Mouse (Mus musculus) cerebellum, adult 8-10 months (tissue): ENCODE results near the gene Grik3.

Source experiments
- DNase-seq: peaks from one replicate; pipeline ENCODE4 v3.0.0; 2022

The Grik3 gene

DNA sequence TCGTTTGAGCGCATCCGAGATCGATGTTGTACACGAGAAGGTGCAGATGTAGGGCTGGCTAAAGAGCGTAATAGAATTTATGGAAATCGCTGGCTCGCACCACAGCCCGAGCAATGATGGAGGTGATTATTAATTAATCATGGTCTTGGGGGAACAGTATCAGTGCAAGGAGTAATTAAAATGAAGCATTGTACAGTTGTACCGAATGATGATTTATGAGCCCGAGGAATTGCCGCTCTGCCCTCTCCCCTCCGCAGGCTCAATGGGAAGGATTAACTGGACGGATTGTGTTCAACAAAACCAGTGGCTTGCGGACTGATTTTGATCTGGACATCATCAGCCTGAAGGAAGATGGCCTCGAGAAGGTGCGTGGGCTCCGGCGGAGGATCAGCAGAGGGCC is 165.5 kb downstream of the Grik3 start:
- DNase-seq = no peak

DNA sequence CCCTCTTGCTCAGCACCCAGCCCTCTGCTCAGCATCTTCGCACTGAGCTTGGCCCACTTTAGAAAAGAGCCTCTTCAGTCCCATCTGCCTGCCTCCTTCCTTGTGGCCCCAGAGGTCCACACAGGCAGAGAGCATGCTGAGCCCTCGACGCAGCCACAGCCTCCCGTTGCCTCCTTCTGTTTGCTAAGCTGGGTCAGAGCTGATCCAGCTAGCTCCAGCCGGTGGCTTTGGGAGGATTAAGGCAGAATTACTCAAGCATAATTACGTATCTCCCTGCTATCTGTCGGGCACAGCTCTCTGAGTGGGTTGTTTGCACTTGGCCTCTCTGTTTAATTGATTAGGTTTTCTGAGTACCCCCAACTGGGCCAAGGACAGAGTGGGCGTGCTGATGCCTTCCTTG is 167.9 kb downstream of the Grik3 start:
- no peak for DNase-seq

DNA sequence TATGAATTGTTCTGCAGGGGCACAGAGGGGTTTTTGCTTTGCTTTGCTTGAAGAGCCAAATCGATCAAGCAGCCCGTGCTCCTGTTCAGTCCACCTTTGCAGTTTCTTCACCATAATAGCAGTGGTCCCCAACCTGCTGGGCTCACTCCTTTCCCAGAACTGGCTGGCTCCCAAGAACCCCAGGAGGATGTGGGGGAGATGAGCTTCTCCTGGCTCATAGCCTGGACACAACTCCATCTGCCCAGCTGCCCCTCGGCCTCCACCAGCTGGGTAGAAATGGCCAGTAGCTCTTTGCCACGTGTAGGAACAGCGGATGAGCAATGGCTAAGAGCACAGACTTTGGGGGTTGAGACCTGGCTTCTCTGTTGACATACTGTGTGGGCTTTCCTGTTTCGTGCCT is 171.5 kb downstream of the Grik3 start:
- DNase-seq = no peak

DNA sequence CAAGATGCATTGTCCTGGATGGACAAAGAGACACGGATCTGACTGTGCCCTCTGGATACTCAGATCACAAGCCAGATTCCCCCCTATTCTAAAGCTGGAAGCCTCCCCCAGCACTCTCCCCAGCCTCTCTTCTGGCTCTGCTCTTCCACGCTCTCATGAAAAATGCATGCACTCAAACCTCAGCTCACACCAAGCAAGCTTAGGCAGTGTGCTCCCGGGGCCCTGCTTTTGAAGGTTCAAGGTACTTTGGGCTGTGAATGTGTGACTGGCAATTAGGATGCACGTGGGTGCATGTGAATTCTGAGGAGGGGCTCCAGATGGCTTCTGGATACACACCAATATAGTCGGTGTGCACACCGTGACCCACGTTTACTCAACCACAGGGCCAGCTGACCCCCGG is 172.8 kb downstream of the Grik3 start:
- no peak for DNase-seq

DNA sequence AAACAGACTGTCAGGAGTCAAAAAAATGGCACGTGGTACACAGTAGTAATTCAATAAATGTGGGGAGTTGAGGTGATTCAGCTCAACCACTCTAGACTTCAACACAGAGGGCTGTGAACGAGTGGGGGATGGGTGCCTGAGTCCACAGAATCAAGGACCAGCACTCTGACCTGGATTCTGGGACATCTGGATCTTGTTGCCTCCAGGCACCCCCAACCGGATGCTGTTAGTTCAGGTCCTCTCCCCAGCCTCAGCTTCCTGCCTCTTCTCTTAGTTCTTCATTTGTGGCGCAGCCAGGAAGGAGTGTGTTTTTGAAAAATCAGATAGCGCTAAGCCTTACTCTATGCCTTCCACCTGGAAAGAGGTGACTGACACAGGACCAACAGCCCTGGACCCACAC is 175.5 kb downstream of the Grik3 start:
- no peak for DNase-seq

DNA sequence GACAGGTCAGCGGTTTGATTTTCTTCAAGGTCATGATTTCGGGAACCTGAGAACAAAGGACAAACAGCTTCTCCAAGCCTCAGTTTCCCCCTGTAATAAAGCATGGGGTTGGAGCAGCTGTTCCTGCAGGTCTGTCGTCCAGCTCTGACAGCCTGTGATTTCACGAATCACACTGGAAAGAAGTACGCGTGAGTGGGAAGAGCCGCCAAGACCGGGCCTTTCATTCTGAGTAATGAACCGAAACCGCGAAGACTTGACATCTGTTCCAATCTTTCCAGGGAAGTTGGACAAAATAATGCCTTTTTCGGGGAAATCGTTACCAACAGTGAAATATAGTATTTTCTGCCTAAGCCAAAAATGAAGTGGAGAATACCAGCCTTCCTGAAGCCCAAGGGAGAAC is 191.5 kb downstream of the Grik3 start:
- no peak for DNase-seq

DNA sequence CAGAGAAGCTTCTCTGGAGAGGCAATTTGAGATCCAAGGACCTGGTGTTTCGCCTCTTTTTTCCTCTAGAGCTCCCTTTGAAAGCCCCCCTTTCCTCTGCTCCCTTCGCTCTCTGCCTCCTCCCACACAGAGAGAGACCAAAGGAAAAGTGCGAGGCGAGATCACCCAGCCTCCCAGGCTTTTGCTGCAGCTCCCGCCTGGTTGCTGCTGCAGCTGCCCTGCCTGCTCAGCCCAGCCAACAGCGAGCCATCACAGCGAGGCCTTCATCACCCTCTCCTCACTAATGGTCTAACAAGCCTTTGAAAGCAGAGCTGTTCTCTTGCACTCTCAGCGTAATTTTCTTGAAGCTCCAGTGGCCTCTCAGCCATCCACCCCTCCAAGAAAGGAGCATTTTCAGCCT is 196.6 kb downstream of the Grik3 start:
- no peak for DNase-seq

DNA sequence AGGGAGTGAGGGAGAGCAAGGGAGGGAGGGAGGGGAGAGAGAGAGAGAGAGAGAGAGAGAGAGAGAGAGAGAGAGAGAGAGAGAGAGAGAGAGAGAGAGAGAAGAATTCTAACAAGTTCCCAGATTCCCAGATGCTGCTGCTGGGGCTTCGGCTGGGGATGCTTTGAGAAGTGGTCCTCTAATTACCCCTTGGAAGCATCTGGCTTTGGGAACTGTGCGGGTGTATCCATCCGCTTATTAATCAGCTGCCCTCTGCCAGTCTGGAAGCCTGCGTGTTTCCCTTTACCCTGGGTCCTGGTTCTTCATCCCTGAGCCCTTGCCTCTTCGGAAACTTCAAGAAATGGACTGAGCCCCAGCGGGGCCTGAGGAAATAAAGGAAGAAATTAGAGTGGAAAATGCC is 204.9 kb downstream of the Grik3 start:
- DNase-seq = no peak

DNA sequence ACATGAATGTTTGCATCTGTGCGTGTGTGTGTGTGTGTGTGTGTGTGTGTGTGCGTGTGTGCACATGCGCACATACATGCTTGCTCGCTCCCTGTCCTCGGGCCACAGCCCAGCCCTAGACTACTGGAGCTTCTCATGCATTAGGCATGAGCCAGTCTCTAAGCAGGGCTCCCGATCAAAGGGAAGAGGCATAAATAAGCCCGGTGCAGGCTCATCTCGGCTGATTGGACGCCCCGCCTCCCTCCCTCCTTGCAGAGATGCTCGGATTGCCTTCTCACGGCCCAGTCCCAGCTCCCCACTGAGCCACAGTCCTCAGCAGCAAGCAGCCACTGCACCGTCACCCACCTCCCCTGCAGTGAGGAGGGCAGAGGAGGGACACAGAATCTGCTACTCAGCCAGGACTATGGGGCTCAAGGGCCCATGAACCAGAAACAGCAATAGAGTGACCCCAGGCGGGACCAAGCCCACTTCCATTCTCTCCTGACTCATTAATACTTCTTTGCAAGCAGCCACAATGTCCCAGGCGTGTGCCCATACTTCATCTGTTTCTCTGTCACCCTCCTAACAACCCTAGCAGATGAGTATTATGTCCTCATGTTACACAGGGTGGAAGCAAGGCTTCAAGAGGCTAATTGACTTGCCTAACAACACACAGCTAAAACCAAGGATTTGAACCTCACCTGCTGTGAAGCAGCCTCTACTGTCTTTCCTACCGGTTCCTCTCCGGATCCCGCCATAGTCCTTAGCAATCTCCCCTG is 205.9 kb downstream of the Grik3 start:
- no peak for DNase-seq

DNA sequence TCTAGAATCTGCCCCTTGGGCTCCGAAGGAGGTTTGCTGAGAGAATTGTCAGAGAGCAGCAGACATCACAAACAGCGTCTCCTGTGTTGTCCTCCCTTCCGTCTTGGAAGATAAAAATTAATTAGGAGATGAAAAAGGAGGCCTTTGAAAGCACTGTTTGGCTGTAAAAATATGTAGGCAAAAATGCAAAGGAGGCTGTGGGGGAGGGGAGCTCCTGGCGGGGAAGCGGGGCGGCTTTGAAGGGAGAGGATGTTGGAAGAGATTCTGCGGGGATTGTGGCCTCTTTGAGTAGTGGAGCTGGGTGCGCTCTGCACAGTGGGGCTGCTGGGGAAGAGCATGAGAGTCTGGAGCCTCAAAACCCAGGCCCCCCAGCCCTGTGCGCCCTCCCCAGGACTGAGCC is 207.1 kb downstream of the Grik3 start:
- no peak for DNase-seq

DNA sequence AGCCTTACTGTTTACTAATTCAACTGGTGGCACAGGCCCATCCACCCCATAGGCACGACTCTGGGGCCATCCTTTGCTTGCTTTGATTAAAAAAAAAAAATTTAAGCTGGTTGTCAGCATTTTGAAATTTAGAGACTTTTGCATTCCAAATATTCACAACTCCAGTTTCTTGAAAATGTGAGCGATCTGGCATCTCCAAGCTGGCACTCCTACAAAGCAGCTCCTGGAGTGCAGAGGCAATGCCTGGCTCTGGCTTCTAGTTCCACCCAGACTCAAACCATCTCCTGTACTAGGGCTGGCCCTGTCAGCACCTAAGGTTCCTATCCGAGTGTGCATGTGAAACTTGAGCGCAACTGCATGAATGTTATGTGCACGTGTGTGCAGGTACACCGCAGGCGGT is 208.6 kb downstream of the Grik3 start:
- no peak for DNase-seq

DNA sequence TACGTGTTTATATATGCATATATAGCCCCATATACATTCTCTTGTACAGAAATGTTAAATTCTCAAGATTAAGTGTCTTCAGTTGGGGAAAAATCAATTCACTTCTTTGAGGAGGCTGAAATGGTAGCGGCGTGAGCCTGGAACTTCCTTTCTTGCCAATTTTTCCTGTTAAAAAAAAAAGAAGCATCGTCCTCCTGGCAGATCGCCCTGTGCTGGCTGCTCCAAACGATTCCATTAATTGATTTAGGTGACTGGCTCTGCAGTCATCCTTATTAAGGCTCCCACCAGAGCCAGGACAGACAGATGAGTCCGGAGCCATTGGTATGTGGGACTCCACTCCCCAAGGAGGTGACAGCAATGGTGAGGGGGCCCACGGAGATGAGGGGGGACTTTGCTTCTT is 209.8 kb downstream of the Grik3 start:
- no peak for DNase-seq

DNA sequence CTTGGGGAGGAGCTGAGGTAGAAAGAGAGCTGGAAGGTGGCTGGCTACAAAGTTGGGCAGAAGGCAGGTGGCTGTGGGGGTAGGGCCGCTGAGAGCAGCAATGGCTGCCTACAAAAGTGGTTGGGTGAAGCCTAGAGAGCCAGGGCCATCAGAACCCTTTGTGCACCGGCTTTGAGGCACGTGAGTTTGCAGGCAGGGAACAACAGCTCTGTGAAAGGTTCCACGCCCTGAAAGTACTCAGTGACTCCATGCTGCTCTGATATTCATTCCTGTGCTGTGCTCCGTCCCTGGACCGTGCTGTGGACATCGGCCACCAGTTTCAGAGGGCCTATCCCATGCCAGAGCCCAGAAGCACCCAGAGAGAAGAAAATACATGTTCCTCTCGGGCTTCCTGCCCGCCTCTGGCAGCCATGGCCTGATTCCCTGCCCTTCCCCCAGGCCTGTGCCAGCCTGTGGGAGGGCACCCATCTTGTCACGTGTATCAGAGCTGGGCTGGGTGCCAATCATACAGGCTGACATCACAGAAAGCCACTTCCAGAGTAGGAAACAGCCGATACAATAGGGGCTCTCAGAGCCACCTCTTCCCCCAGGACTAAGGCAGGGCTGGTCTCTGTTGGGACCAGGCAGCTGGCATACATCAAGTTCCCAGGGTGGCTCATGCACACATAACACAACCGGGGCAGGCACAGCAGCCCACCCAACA is 212.3 kb downstream of the Grik3 start:
- peak; percentile 40 for DNase-seq

DNA sequence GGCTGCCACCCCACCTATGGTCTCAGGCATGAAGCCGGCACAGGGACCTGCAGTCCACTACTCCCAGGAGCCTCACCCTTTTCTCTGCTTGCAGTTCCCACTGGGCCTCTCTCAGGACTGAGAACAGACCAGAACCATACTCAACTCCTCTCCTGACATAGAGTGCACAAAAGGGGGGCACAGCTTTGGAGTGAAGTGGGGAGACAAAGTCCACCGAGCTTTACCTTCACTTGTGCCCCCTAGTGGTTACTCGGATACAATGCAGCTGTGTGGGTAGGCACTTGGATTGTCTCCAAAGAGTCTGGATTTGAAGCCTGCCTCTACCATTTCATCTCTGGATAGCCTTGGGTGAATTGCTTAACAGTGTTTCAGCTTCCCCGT is 212.8 kb downstream of the Grik3 start:
- DNase-seq = peak; percentile 28

DNA sequence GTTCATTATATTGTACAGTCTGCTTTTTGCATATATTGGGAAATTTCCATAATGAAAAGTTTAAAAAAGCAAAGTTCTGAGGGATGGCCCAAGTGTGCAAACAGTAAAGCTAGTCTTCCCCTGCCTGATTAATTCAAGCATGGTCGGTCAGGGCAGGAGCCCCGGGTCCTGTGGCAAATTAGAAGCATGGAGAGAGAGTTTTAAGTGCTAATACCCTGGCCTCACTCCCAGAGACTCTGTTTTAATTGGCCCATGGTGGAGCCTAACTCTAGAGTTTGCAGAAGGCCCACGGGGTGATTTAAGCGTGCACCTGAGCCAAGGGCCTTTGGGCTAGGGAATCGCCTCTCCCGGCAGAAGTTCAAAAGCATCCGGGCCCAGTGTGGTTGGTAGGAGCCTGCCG is 215.2 kb downstream of the Grik3 start:
- DNase-seq = no peak

DNA sequence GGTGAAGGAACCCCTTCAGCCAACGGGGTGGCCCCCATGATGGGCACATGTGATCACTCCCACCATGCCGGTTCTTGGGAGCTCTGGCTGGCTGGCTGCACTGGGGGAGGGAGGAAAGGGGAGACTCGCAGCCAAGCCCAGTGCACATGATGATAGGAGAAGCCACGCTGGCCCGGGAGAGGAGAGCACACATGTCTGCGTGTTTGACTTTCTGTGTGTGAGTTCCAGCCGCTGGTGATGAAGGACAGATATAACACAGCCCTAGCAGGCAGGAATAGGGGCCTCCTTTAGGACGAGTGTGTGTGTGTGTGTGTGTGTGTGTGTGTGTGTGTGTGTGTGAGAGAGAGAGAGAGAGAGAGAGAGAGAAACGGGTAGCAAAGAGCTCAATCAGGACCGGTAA is 219.2 kb downstream of the Grik3 start:
- DNase-seq = no peak

DNA sequence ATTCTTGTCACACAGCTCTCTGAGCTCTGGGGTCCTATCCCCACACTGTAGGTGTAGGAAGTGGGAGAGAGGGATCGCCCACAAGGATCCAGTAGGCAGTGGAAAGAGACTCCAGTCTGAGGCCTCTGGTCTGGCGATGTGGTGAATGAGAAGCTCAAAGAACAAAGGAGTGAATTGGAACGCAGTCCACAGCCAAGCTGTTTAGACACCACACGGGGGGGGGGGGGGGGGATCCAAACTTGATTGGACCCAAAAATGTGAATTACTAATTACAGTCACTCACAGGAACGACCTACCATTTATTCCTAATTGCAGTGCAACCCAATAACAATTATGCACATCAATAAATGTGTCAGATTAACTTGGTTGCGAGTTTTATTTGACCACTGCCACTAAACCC is 227.4 kb downstream of the Grik3 start:
- DNase-seq = no peak

DNA sequence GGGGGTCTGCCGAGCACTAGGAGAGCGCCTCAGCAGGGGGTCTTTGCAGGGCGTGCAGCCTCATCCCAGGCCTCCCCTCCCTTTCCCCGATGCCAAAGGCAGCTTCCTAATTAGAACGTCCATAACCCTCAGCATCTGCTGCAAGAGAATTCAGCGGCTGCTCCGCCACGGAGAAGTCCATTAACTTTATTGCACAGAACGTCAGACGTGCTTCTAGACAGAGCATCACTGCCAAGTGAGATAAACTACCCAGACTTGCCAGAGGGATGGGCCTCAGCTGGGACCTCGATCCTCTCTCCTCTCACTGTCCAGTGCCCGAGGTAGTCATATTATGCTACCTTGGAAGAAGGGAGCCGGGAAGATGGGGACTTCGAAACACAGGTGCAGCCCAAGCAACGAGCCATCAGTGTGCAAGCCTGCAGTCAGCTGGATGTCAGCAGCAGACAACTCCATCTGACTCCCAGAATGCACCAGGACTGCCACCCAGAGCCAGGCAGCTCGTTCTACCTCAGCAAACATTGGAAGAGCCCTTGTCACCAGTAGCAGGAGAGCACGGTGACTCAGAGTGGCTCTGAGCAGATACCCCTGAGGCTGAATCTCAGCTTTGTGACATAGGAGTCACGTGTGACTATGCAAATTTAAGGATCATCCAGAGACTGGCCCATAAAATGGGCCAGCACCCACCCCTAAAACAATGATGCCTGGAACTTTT is 228.1 kb downstream of the Grik3 start:
- no peak for DNase-seq

DNA sequence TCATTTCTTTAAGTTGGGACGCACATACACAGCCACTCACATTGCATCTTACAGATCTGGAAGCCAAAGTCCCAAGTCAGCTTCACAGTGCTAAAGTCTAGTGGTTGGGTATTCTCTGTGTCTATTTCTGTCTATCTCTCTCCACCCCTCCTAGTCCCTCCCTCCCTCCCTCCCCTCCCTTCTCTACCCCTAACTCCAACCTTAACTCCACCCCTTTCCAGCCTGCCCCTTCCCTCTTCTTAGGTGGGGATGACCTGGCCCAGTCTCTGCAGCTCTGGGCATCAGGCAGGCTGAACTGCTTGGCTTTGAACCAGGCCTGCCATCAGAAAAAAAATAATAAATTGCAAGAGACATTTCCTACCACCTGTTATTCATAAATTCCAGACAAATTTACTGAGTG is 235.7 kb downstream of the Grik3 start:
- DNase-seq = no peak

DNA sequence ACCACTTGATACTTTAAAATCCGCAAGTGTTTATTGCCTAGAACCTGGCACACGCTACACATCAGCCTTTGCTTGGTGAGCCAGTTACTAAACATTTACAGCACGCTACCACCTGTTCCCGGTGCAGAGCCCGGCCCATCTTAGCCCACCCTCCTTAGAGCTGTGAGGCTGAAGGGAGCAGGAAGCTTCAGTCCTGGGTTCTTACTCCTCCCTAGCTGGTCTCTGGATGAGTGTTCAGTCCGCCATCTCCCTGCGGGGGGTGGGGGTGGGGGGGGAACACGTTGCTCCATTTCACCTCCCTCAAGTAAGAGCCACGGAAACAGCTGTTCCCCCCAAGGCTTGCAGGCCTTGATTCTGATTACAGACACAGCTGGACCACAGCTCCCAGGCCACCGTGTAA is 236.5 kb downstream of the Grik3 start:
- DNase-seq = no peak

DNA sequence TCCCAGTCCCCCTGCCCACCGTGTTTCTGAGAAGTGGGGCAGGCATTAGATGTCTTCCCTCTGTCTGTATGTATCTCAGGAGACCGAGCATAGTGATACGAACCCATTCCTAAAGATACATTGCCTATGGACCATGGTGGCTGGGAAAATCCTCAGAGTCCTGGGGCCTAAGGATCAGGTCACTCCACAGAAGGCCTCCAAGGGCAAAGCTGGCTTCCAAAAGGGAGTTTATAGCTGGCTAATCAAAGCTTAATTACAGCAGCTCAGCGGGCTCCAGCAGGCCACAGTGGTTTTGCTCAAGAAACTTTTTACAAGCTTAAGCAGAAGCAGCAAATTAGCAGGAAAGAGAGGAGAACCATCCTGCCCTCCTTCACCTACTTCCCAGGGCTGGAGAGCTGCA is 237.1 kb downstream of the Grik3 start:
- no peak for DNase-seq

DNA sequence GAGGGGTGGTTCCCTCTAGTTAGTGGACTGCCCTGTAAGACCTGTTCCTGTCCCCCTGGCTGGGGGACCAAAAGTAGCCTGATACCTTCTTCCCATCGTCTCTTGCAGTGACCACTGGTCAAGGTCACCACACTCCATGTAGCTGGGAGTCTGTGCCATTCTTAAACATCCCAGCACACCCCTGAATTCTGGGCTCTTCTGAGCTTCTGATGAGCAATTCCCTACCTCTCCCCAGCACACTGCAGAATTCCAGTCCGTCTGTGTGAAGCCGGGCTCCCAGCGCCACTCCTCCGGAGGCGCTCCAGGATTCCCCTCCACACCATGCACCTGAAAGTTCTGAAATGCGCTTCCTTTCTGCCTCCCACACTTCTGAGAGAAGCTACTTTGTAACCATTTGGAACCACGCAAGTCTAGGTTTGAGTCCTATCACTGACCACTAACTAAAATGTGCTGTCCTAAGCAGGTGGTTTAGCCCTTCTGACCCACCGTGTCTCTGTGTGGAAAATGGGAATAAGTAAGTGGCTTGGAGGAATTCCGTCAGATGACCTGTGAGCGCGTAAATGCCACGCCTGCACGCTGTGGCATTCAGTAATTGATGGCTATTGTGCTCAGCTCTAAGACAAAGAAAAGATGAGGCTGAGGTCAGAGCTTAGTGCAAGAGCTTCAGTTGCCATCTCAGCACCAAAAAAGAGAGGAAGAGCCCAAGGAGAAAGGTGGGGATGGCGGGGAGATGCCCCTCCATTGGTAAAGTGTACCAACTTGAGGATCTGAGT is 237.8 kb downstream of the Grik3 start:
- DNase-seq = no peak
